Mouse (Mus musculus) frontal cortex, postnatal 36 days (tissue): ENCODE measurements around the gene Esp24.
"Not testable (repeated sequence)": the region's sequence is repeated elsewhere in the genome, so short reads cannot be mapped to it uniquely, and the experiment has no call there.

Source experiments
- DNase-seq, 2 experiments: peaks; one replicate each; pipeline ENCODE4 v3.0.0; 2022; ENCODE audit warnings: low spot score in 2 of 2

The Esp24 gene

DNA sequence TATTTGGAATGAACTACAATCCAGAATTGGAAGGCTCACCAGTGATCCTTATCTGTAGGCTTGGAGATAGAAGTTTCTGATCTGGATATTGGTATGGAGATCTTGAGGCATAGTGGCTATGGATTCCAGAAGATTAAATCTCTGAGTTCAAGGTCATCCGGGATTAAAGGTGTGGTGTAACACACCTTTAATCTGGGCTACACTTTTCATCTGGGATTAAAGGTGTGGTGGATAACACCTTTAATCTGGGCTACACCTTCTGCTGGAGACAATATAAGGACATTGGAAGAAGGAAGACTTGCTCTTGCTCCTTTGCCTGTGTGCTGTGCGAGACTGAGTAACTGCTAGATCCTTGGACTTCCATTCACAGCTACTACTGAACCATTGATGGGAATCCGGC is at the start of gene Esp24:
Gene Esp24, plus strand, starts transcription at position 301 of the 400 bp plus-strand sequence.
- not testable (repeated sequence) for DNase-seq

- no peak for DNase-seq
Observed at GRCm38 (mm10) chr17:39009846-39010245, 26.6 kb upstream of the Esp24 start.

DNA sequence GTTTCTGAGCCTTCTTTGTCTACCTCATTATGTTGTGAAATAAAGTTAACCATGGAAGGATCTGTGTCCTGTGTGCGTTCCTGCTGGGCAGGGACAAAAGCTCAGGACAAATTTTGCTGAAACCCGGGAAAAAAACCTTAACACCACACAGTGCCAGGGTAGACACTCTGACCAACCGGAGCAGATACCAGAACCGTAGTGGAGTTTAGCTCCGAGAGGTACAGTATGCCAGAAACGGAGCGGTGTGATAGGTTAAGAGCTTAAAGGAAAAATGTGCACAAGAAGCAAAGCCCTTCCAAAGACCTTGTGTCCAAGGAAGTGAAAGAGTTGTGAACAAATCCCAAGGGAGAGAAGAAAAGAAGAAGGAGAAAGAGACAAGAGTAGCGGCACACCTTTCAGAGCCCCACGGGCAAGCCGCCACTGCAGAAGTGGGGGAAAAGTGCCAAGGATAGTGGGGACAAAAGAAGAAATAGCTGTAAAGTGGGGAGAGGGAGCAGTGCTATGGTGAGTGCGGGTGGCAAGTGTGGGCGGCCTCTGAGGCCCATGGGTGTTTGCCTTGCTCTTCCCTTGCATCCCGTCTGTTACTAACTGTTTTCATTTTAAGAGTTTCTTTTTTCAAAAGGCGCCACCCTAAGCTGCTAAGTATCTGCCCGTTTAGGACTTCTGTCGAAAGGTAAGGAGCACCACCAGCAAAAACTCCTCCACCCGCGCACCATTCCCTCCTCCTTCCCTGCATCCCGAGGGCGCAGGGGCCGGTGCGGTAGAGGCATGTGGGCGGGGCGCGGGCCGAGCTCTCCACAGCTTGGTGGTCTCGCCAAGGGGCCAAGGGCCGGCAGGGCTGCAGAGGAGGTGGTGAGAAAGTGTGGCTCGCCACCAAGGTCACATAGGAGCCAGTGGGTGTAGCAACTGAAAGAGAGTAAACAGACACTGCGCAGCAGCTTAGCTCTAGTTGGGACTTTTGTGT is 25.5 kb upstream of the Esp24 start:
- DNase-seq = no peak

DNA sequence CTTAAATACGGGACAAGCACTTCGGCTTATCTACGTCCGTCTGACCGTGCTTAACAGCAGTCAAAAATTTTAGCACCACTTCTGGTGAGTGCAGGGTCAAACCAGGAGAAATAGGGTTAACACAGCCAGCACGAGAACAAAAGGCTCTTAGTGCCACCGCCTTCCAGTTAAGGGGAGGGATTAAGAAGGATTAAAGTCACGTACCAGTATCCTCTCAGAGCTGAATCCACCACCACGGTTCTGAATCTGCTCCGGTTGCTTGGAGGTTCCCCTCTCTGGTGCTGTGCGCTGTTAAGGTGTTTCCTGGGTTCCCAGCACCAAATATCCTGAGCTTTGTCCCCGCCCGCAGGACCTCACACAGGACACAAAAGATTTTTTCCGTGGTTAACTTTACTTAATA is 19.3 kb upstream of the Esp24 start:
- DNase-seq = no peak

- no peak for DNase-seq
Observed at GRCm38 (mm10) chr17:39043241-39043640, 6.7 kb downstream of the Esp24 start, which contains the start of gene Gm21903. Gm21903 (minus strand) TSS chr17:39043341.

DNA sequence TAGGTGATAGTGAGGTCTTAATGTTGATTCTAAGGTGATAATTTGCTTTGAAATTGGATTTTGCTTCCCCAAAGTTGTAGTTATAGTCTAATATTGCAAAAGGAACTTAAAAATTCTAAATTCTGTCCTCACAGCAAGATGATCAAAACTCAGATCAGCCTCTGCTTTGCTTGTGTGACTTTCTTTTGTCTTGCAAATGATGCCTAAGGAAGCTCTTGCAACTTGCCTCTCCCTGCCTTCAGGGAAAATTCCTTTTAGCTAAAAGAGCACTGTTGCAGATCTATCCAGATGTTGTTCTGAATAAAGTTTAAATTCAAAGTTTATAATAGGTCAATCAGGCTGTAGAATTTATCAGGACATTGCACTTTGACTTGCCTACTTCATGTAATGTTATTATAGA is 27.1 kb downstream of the Esp24 start:
- no peak for DNase-seq

DNA sequence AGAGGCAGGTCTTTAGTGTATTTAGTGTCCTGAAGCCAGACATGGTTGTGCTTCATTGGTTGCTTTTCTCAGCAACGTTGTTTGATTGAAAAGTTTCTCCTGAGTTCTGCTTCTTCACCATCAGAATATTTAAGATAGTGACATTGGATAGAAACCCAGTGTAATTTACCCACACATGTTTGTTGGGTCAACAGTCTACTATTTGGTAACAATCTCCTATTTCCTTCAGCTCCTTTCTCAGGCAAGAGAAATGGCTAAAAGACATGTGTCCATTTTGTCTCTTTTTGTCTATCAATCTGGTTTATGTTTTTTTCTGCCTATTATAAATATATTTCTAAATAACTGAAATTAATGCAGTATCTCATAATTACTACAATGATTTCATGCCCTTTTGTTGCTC is 40.4 kb downstream of the Esp24 start, which contains the start of gene Esp23:
Gene Esp23, minus strand, starts transcription at position 101 of the 400 bp plus-strand sequence.
- no peak for DNase-seq
